Mouse (Mus musculus): ENCODE measurements at regions not wholly inside any gene's neighbourhood (a gene's known extent, or its start where the extent isn't known, plus 50 kb on each side); places are given as distances from the start of the nearest gene placed in this dataset.

DNA sequence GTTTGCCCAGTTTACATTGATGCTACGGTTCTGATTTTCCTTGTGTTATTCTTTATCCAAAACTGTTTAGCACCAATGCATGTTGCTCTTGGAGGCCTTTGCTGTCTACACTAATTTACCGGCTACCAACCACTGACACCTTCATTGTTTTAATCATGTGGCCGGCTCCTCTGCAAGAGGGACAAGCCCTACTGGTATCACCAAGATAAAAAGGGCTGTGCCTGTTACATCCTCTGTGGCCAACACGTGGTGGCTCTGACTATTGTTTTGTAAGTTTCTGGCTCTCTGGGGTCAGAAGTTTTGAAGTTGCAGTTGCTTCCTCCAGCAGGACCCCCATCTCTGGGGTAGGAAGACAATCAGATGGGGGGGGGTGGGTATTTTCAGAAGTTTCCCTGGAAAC lies 214.3 kb downstream of the Gm5426 start:
- no peak for TF ChIP-seq ZNF384 (IDR thresholded peaks at IDR 0.05; ENCODE audit: low read depth, low read length)
- TF ChIP-seq MXI1 (IDR thresholded peaks at IDR 0.05; ENCODE audit: low read depth, low read length): no peak
- TF ChIP-seq MAZ (IDR thresholded peaks at IDR 0.05; ENCODE audit: low read depth, low read length): no peak
- no peak for TF ChIP-seq KAT2A (conservative IDR thresholded peaks at IDR 0.05; ENCODE audit: low read depth, low read length)
- TF ChIP-seq JUND (IDR thresholded peaks at IDR 0.05; ENCODE audit: low read depth, low read length): no peak
- no peak for TF ChIP-seq ZC3H11A (IDR thresholded peaks at IDR 0.05; ENCODE audit: low read depth, low read length)
- TF ChIP-seq UBTF (IDR thresholded peaks at IDR 0.05; ENCODE audit: borderline replicate concordance, insufficient read depth, low read depth, low read length): no peak
- TF ChIP-seq TAL1 (IDR thresholded peaks at IDR 0.05; ENCODE audit: low read length): no peak
- no peak for TF ChIP-seq GABPA (IDR thresholded peaks at IDR 0.05; ENCODE audit: low read depth, low read length)
- TF ChIP-seq ELF1 (IDR thresholded peaks at IDR 0.05; ENCODE audit: low read depth, low read length): no peak
- no peak for TF ChIP-seq MYC (IDR thresholded peaks at IDR 0.05; ENCODE audit: low read depth, low read length)
- no peak for TF ChIP-seq NELFE (IDR thresholded peaks at IDR 0.05; ENCODE audit: low read depth, low read length)
- H3K36me3 ChIP-seq (ENCODE audit: control insufficient read depth in 1 of 2, insufficient read depth in 2 of 2, low read length in 2 of 2): no peaks in the 10 kb centered on the region
- no peak overlapping the region for H3K4me3 ChIP-seq (ENCODE audit: control insufficient read depth in 1 of 2, insufficient read depth in 1 of 2, low read depth in 2 of 2, low read length in 2 of 2)
- no peaks in the 10 kb centered on the region for H3K79me2 ChIP-seq (ENCODE audit: control insufficient read depth, insufficient read depth, low read length, poor library complexity)
- H3K4me1 ChIP-seq (ENCODE audit: control insufficient read depth in 1 of 2, insufficient read depth in 2 of 2, low read length in 2 of 2): no peaks in the 10 kb centered on the region
- H3K27ac ChIP-seq (ENCODE audit: control insufficient read depth, low read depth, low read length): no peak overlapping the region
- H3K9ac ChIP-seq (ENCODE audit: control insufficient read depth, low read depth, low read length, poor library complexity, severe bottlenecking): no peak overlapping the region
- H3K9me3 ChIP-seq (replicated peaks; ENCODE audit: insufficient read depth, low read length): no peaks in the 10 kb centered on the region
- DNase-seq (ENCODE audit: low read depth, low spot score): no peak
- no peaks in the 10 kb centered on the region for H3K27me3 ChIP-seq (ENCODE audit: control insufficient read depth in 1 of 2, insufficient read depth in 2 of 2, low read length in 2 of 2)

DNA sequence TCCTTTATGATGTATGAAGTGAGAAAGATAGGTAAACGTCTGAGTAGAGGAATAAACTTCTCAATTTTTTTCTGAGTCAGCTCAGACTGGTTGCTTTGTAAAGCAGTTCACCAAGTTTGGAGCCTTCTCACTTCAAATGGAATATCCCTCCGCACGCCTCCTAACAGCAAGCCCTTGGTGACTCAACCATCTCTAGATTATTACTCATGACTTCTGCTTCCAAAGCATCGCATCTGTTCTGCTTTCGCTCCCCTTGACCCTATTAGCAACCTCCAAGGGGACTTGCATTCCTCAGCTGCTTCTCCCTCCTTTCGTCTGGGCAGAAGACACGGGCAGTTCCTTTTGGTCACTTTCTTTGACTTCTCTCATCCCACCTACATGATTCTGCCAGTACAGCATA lies 214.9 kb downstream of the Gm5426 start:
- Histone ChIP-seq H3K9ac (ENCODE audit: control insufficient read depth, low read depth, low read length, poor library complexity, severe bottlenecking) (no peak overlapping the region), H3K9me3 (replicated peaks; ENCODE audit: insufficient read depth, low read length) (no peaks in the 10 kb centered on the region), H3K4me3 (ENCODE audit: control insufficient read depth in 1 of 2, insufficient read depth in 1 of 2, low read depth in 2 of 2, low read length in 2 of 2) (no peak overlapping the region), H3K79me2 (ENCODE audit: control insufficient read depth, insufficient read depth, low read length, poor library complexity) (no peaks in the 10 kb centered on the region), H3K36me3 (ENCODE audit: control insufficient read depth in 1 of 2, insufficient read depth in 2 of 2, low read length in 2 of 2) (no peaks in the 10 kb centered on the region), H3K27ac (ENCODE audit: control insufficient read depth, low read depth, low read length) (no peak overlapping the region), H3K4me1 (ENCODE audit: control insufficient read depth in 1 of 2, insufficient read depth in 2 of 2, low read length in 2 of 2) (no peaks in the 10 kb centered on the region), H3K27me3 (ENCODE audit: control insufficient read depth in 1 of 2, insufficient read depth in 2 of 2, low read length in 2 of 2) (no peaks in the 10 kb centered on the region)
- DNase-seq (ENCODE audit: low read depth, low spot score): no peak
- TF ChIP-seq NELFE (IDR thresholded peaks at IDR 0.05; ENCODE audit: low read depth, low read length) (no peak), KAT2A (conservative IDR thresholded peaks at IDR 0.05; ENCODE audit: low read depth, low read length) (no peak), GATA1 (IDR thresholded peaks at IDR 0.05; ENCODE audit: low read depth, low read length) (no peak), POLR2A (IDR thresholded peaks at IDR 0.05; ENCODE audit: control insufficient read depth in 1 of 2, insufficient read depth in 1 of 2, low read depth in 1 of 2, low read length in 2 of 2, poor library complexity in 1 of 2) (no peak)

DNA sequence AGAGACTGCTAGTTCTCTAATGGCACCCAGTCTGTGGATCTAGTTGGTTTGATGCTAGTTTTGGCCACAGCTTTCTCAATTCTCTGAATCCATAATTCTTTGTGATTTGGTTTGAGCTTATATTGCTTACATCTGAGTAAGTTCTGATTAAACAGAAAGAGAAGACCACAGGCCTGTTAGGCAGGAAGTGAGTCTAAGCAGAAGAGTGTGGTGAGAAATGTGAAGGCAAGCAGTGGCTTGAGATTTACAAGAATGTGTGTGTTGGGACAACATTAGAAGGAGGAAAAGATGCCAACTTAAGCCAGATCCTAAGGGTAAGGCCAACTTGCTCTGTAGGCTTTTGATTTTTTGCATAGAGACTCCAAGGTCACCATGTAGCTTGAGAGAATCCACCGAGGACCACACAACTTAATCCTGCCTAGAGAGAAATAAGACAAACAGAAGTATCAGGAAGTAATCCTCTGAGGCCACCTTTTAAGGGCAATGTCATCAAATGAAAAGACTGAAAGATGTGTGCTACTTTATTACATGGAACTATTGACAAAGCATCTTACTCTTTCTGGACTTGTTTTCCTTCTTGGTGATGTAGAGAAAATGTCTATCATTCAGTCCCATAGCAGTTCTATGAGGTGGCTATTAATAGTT lies 220.7 kb downstream of the Gm5426 start:
- DNase-seq (ENCODE audit: low read depth, low spot score): no peak
- Histone ChIP-seq H3K4me3 (ENCODE audit: control insufficient read depth in 1 of 2, insufficient read depth in 1 of 2, low read depth in 2 of 2, low read length in 2 of 2) (no peak overlapping the region), H3K4me1 (ENCODE audit: control insufficient read depth in 1 of 2, insufficient read depth in 2 of 2, low read length in 2 of 2) (no peaks in the 10 kb centered on the region), H3K9ac (ENCODE audit: control insufficient read depth, low read depth, low read length, poor library complexity, severe bottlenecking) (no peak overlapping the region), H3K9me3 (replicated peaks; ENCODE audit: insufficient read depth, low read length) (no peaks in the 10 kb centered on the region), H3K27ac (ENCODE audit: control insufficient read depth, low read depth, low read length) (no peak overlapping the region), H3K36me3 (ENCODE audit: control insufficient read depth in 1 of 2, insufficient read depth in 2 of 2, low read length in 2 of 2) (no peaks in the 10 kb centered on the region), H3K79me2 (ENCODE audit: control insufficient read depth, insufficient read depth, low read length, poor library complexity) (no peaks in the 10 kb centered on the region), H3K27me3 (ENCODE audit: control insufficient read depth in 1 of 2, insufficient read depth in 2 of 2, low read length in 2 of 2) (no peaks in the 10 kb centered on the region)
- TF ChIP-seq GABPA (IDR thresholded peaks at IDR 0.05; ENCODE audit: low read depth, low read length) (no peak), MAFK (IDR thresholded peaks at IDR 0.05; ENCODE audit: borderline replicate concordance, low read depth, low read length) (no peak), TCF12 (IDR thresholded peaks at IDR 0.05; ENCODE audit: low read depth, low read length) (no peak), UBTF (IDR thresholded peaks at IDR 0.05; ENCODE audit: borderline replicate concordance, insufficient read depth, low read depth, low read length) (no peak), MAX (IDR thresholded peaks at IDR 0.05; ENCODE audit: low read length) (no peak), GATA1 (IDR thresholded peaks at IDR 0.05; ENCODE audit: low read depth, low read length) (no peak), CTCF (IDR thresholded peaks at IDR 0.05 in 2 of 3, conservative IDR thresholded peaks at IDR 0.05 in 1 of 3; ENCODE audit: control insufficient read depth in 1 of 3, insufficient read depth in 1 of 3, low read depth in 2 of 3, low read length in 3 of 3, poor library complexity in 1 of 3, severe bottlenecking in 1 of 3) (no peak), KAT2A (conservative IDR thresholded peaks at IDR 0.05; ENCODE audit: low read depth, low read length) (no peak), MAZ (IDR thresholded peaks at IDR 0.05; ENCODE audit: low read depth, low read length) (no peak), USF2 (IDR thresholded peaks at IDR 0.05; ENCODE audit: borderline replicate concordance in 1 of 2, insufficient read depth in 1 of 2, low read depth in 1 of 2, low read length in 2 of 2) (no peak), HCFC1 (IDR thresholded peaks at IDR 0.05; ENCODE audit: low read depth, low read length) (no peak), MYC (IDR thresholded peaks at IDR 0.05; ENCODE audit: low read depth, low read length) (no peak), NRF1 (IDR thresholded peaks at IDR 0.05; ENCODE audit: insufficient read depth, low read depth, low read length, poor library complexity, severe bottlenecking) (no peak), POLR2A (IDR thresholded peaks at IDR 0.05; ENCODE audit: control insufficient read depth in 1 of 2, insufficient read depth in 1 of 2, low read depth in 1 of 2, low read length in 2 of 2, poor library complexity in 1 of 2) (no peak), TAL1 (IDR thresholded peaks at IDR 0.05; ENCODE audit: low read length) (no peak), POLR2AphosphoS5 (IDR thresholded peaks at IDR 0.05; ENCODE audit: borderline replicate concordance, low read depth, low read length) (no peak), ZC3H11A (IDR thresholded peaks at IDR 0.05; ENCODE audit: low read depth, low read length) (no peak), BHLHE40 (IDR thresholded peaks at IDR 0.05; ENCODE audit: borderline replicate concordance, low read depth, low read length) (no peak)
